Comparison of ENCODE assay signal across 9 mouse cellular contexts in genomic region chr13:54749864-54750411, GRCm38 (mm10). TPM values are rescaled to one million over a fixed set of nuclear protein-coding genes. Genes with fewer than 3 reads are reported as not detected.
DNase-seq lines count a peak whose midpoint lies in the region; ATAC-seq and TF ChIP-seq lines count a peak whose summit lies in the region.
"Had no signal": no experiment of that assay in that cellular context is flagged by ENCODE, and none has a peak within 500 bp of the region (broad histone marks: within the 10 kb centered on the region; RNA-seq: fewer than 3 reads in every experiment).

Gene Gprin1 (minus strand): TSS chr13:54749874.

- H3K4me3 ChIP-seq in gastrocnemius, adult 2 months = peak within 1 kb of the TSS; percentile 63
- H3K4me3 ChIP-seq in ES-Bruce4 (ENCODE audit: low read depth, low read length) = peak within 1 kb of the TSS; percentile 53
- H3K4me3 ChIP-seq in embryonic facial prominence, embryonic 15.5 days (replicated peaks) = peak within 1 kb of the TSS; percentile 56
- peak within 1 kb of the TSS; percentile 54 for H3K4me3 ChIP-seq in small intestine, adult 2 months (ENCODE audit: low read depth, low read length)

- intact Hi-C loops in gastrocnemius, adult 2 months (cut with DNase I) = no loop called here
- intact Hi-C loops in left cerebral cortex, postnatal 25 days (cut with DNase I) = no loop called here

- no peak for ATAC-seq in embryonic facial prominence, embryonic 15.5 days (ENCODE audit: insufficient number of reproducible peaks, low FRiP score, low TSS enrichment, low read depth)

- WGBS in embryonic facial prominence, embryonic 15.5 days = 2% methylated on average over 29 of the region's 29 CpGs
- WGBS in small intestine, adult 2 months = 3% methylated on average over 29 of the region's 29 CpGs

- no peak for DNase-seq in gastrocnemius, adult 2 months
- no peak for DNase-seq in gastrocnemius, postnatal 25 days
- no peak for DNase-seq in left cerebral cortex, postnatal 25 days (ENCODE audit: low spot score in 2 of 2)
- DNase-seq in gastrocnemius, adult 8-10 months (ENCODE audit: low spot score in 2 of 2) = no peak
- no peak for DNase-seq in ovary, postnatal 10 days (ENCODE audit: low spot score)

- no peaks in the 10 kb centered on the region for H3K9me3 ChIP-seq in ES-Bruce4 (replicated peaks; ENCODE audit: control insufficient read depth, insufficient read depth, low read length, poor library complexity, severe bottlenecking)
- H3K9me3 ChIP-seq in embryonic facial prominence, embryonic 15.5 days (replicated peaks) = no peaks in the 10 kb centered on the region

- peak within 1 kb of the TSS; percentile 47 for H3K9ac ChIP-seq in ES-Bruce4 (ENCODE audit: low read depth, poor library complexity, severe bottlenecking)
- no peak within 1 kb of the TSS for H3K9ac ChIP-seq in embryonic facial prominence, embryonic 15.5 days

- TF ChIP-seq EP300 in ES-Bruce4 (IDR thresholded peaks at IDR 0.05; ENCODE audit: insufficient read depth, low read depth, low read length) = no peak

- no peak for TF ChIP-seq CTCF in gastrocnemius, adult 2 months (IDR thresholded peaks at IDR 0.05)
- TF ChIP-seq CTCF in ES-Bruce4 (IDR thresholded peaks at IDR 0.05; ENCODE audit: low read depth, low read length) = no peak
- no peak for TF ChIP-seq CTCF in small intestine, adult 2 months (IDR thresholded peaks at IDR 0.05; ENCODE audit: extremely low read depth, insufficient read length, insufficient replicate concordance, low read depth, low read length)

- H3K36me3 ChIP-seq in ES-Bruce4 (ENCODE audit: control insufficient read depth, insufficient read depth, low read length, poor library complexity, severe bottlenecking) = no peaks in the 10 kb centered on the region
- H3K36me3 ChIP-seq in embryonic facial prominence, embryonic 15.5 days = no peaks in the 10 kb centered on the region
- no peaks in the 10 kb centered on the region for H3K36me3 ChIP-seq in small intestine, adult 2 months (ENCODE audit: control insufficient read depth, insufficient read depth, low read length)

- H3K27me3 ChIP-seq in ES-Bruce4 (ENCODE audit: control insufficient read depth, insufficient read depth, low read length, poor library complexity, severe bottlenecking) = peaks cover 3% of the 10 kb centered on the region
- peaks cover 54% of the 10 kb centered on the region for H3K27me3 ChIP-seq in embryonic facial prominence, embryonic 15.5 days
- peaks cover 23% of the 10 kb centered on the region for H3K27me3 ChIP-seq in small intestine, adult 2 months (ENCODE audit: control insufficient read depth, insufficient read depth, low read length)

- no peak for TF ChIP-seq POLR2A in ES-Bruce4 (IDR thresholded peaks at IDR 0.05; ENCODE audit: insufficient read depth, low read length)
- no peak for TF ChIP-seq POLR2A in small intestine, adult 2 months (IDR thresholded peaks at IDR 0.05; ENCODE audit: low read depth, low read length)

- H3K4me2 ChIP-seq in embryonic facial prominence, embryonic 15.5 days (replicated peaks) = peak within 1 kb of the TSS; percentile 91

- H3K27ac ChIP-seq in gastrocnemius, adult 2 months = no peak within 1 kb of the TSS
- no peak within 1 kb of the TSS for H3K27ac ChIP-seq in ES-Bruce4 (ENCODE audit: insufficient read depth, low read length)
- H3K27ac ChIP-seq in embryonic facial prominence, embryonic 15.5 days (replicated peaks) = no peak within 1 kb of the TSS
- H3K27ac ChIP-seq in small intestine, adult 2 months (ENCODE audit: insufficient read depth, low read depth, low read length) = no peak within 1 kb of the TSS
- H3K27ac ChIP-seq: macrophage had no signal

- no peaks in the 10 kb centered on the region for H3K4me1 ChIP-seq in ES-Bruce4 (ENCODE audit: control insufficient read depth, insufficient read depth, low read length)
- H3K4me1 ChIP-seq in embryonic facial prominence, embryonic 15.5 days = peaks cover 13% of the 10 kb centered on the region
- H3K4me1 ChIP-seq in small intestine, adult 2 months (ENCODE audit: control insufficient read depth, insufficient read depth, insufficient read length, low read length) = peaks cover 4% of the 10 kb centered on the region; the same call in 1 of the 2 replicates

RNA-seq across cellular contexts. Expression of gene Gprin1, which starts in this region (rescaled TPM):
- total RNA-seq in gastrocnemius, adult 2 months (2021) = not detected
- total RNA-seq in gastrocnemius, postnatal 25 days (2021) = not detected
- not detected in 2 replicates for polyA plus RNA-seq in ES-Bruce4 (2011; ENCODE audit: insufficient read depth, insufficient read length, low read depth, missing spikeins)
- polyA plus RNA-seq in embryonic facial prominence, embryonic 15.5 days (2015; fragmentation: Nextera tagmentation; extraction: Ambion mirVana) = 0.65 and 0.75 TPM in 2 replicates
- 100 to 1,000 TPM; 120 to 145 TPM for total RNA-seq in left cerebral cortex, postnatal 25 days (2021)
- 0.14 and 0.18 TPM in 2 replicates for polyA plus RNA-seq in small intestine, adult 2 months (2012; rRNA removed)
- total RNA-seq in gastrocnemius, adult 8-10 months (2022) = under 1 TPM in 2 of 4 experiments, not detected in 2; 0.05 to 0.07 TPM
- polyA plus RNA-seq: macrophage had no signal

Comparison
In these comparisons a context has a peak if more than half of its experiments do, and no peak if none do; other contexts are left out.
1. RNA of gene Gprin1 (total RNA-seq): 120 to 145 TPM in left cerebral cortex, postnatal 25 days; 0.05 to 0.07 TPM in gastrocnemius, adult 8-10 months, not detected in gastrocnemius, adult 2 months and not detected in gastrocnemius, postnatal 25 days; every median in the first group is over 100 times any median in the second.
2. Peak in every context shown above with its lines, with median percentiles within 50 percentile points of each other: H3K4me3 ChIP-seq.